Mouse (Mus musculus) heart, postnatal 0 days (tissue): ENCODE measurements around the gene Clec10a. TPM values are rescaled to one million over a fixed set of nuclear protein-coding genes. Genes with fewer than 3 reads are reported as not detected.
A peak's percentile ranks its signal among the peaks of the same experiment; 100 is the strongest.

ENCODE experiments used
- ATAC-seq: fragments of 200-750 bp; cut with Nextera tagmentation; 2 replicates; pipeline ENCODE4 v1.8.0; 2017; ENCODE audit warnings: low read depth, moderate number of reproducible peaks, moderate library complexity; ENCODE audit not compliant: insufficient read depth
- DNase-seq: peaks from one replicate; pipeline ENCODE4 v3.0.0-alpha.2; 2016; ENCODE audit warnings: low spot score
- H3K27ac ChIP-seq: fragments of 300-500 bp; sonication (generic); 2 replicates; pipeline ENCODE4 v1.5.1; 2014; ENCODE audit warnings: low read depth, mild to moderate bottlenecking
- H3K27me3 ChIP-seq: fragments of 300-500 bp; sonication (generic); 2 replicates; pipeline ENCODE4 v1.6.1; 2014; ENCODE audit warnings: low read length, mixed read lengths; ENCODE audit not compliant: control insufficient read depth, insufficient read depth
- H3K36me3 ChIP-seq: fragments of 300-500 bp; sonication (generic); replicated peaks from 2 replicates; pipeline ENCODE4 v1.6.1; 2014; ENCODE audit warnings: low read length, mixed read lengths; ENCODE audit not compliant: control insufficient read depth, insufficient read depth
- H3K4me1 ChIP-seq: fragments of 300-500 bp; sonication (generic); 2 replicates; pipeline ENCODE4 v1.6.1; 2014; ENCODE audit warnings: antibody characterized with exemption; ENCODE audit not compliant: control insufficient read depth, insufficient read depth
- H3K4me2 ChIP-seq: fragments of 300-500 bp; sonication (generic); 2 replicates; pipeline ENCODE4 v1.6.1; 2014; ENCODE audit warnings: low read depth, mild to moderate bottlenecking, low read length, moderate library complexity
- H3K4me3 ChIP-seq: fragments of 300-500 bp; sonication (generic); 2 replicates; pipeline ENCODE4 v1.5.1; 2014; ENCODE audit warnings: low read depth, low read length
- H3K9ac ChIP-seq: fragments of 300-500 bp; sonication (generic); replicated peaks from 2 replicates; pipeline ENCODE4 v1.6.1; 2014; ENCODE audit warnings: low read depth, low read length, mixed read lengths
- H3K9me3 ChIP-seq: fragments of 300-500 bp; sonication (generic); replicated peaks from 2 replicates; pipeline ENCODE4 v1.6.1; 2016; ENCODE audit warnings: low read length; ENCODE audit not compliant: control insufficient read depth
- CTCF ChIP-seq: IDR thresholded peaks from 2 replicates; pipeline ENCODE4 v1.5.1; 2016; ENCODE audit warnings: antibody characterized with exemption, control low read depth, low read depth
- EP300 ChIP-seq: IDR thresholded peaks from 2 replicates; pipeline ENCODE4 v1.6.1; 2016; ENCODE audit warnings: antibody characterized with exemption, low read depth
- WGBS: fragments of 180-500 bp; shearing (Covaris S2); extraction: QIAGEN DNeasy Blood & Tissue Kit; methylation state at CpG from one replicate; pipeline ENCODE4 v1.1.7; 2014; 5-methylcytosine and 5-hydroxymethylcytosine counted together
- polyA plus RNA-seq: library from polyadenylated mRNA; unstranded; fragments of >200 nt; fragmentation: Nextera tagmentation; extraction: Ambion mirVana; gene quantifications from 2 replicates; pipeline ENCODE4 v1.2.1, GENCODE M21; 2015
- total RNA-seq: library from RNA; depleted of rRNA; stranded (reverse); fragments of >200 nt; gene quantifications from 2 replicates; pipeline ENCODE4 v1.2.3, GENCODE M21; 2014; ENCODE audit warnings: low replicate concordance

Gene Clec10a
- total and polyA plus RNA-seq, 2 experiments from 2014 or later = 0.45 TPM; not detected in 1

DNA sequence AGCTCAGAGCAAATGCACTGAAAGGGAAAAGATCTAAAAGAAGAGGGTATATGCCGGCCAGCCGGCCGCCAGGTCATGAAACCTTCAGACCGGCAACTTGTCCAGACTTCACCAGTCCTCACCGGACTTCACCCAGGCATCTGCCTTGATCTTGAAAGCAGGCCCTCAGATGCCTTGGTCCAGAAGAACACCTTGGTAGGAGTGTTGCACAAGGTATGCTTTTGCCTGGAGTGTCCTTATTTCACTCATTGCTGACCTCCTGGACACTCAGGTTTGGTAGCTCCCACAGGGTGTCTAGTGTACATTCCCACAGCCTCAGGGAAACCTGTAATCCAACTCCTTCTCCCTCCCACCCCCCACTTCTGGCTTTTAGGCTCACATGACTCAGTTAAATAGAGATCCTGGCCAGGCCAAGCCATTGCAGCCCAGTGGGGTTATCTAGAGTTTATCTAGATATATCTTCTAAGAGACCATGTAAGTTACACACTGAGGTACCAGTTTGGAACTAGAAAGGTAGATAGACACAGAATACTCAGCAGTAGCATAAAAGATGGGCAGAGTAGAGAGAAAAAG lies 44.1 kb downstream of the Clec10a start:
- Histone ChIP-seq H3K27ac (no peak overlapping the region), H3K9me3 (no peaks in the 10 kb centered on the region), H3K9ac (no peak overlapping the region), H3K27me3 (peaks cover 5% of the 10 kb centered on the region; the same call in 1 of the 2 replicates), H3K4me2 (no peak overlapping the region), H3K4me1 (no peaks in the 10 kb centered on the region), H3K36me3 (no peaks in the 10 kb centered on the region), H3K4me3 (no peak overlapping the region)
- ATAC-seq (no peak), DNase-seq (no peak)
- no peak for TF ChIP-seq CTCF
- no peak for TF ChIP-seq EP300
- 85% methylated on average over 5 of the region's 5 CpGs for WGBS

DNA sequence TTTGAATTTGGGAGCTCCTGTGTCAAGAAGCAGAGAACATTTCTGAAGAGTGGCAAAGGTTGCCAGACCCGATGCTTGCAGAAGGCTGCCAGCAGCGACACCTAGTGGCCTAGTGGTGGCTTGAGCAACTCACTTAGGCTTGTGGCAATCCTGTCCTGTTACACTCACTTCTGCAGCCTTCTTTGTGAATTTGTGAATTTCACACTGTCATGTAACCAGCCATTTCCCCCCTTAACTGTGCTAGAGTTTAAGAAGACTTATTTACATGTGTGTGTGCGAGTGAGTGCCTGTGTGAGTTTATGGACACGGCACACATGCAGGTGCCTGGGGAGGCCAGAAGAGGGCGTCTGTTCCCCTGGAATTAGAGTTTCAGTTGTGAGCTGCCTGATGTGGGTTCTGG lies 45.7 kb downstream of the Clec10a start:
- H3K9ac ChIP-seq = no peak overlapping the region
- no peak overlapping the region for H3K4me3 ChIP-seq
- peaks cover 8% of the 10 kb centered on the region; the same call in 1 of the 2 replicates for H3K27me3 ChIP-seq
- H3K27ac ChIP-seq = no peak overlapping the region
- peak; percentile 75 for DNase-seq
- WGBS = 34% methylated on average over 5 of the region's 5 CpGs
- no peaks in the 10 kb centered on the region for H3K4me1 ChIP-seq
- ATAC-seq = peak; percentile 49; the same call in 1 of the 2 replicates
- H3K4me2 ChIP-seq = no peak overlapping the region
- H3K36me3 ChIP-seq = no peaks in the 10 kb centered on the region
- no peak for TF ChIP-seq EP300
- peak; percentile 82 for TF ChIP-seq CTCF
- H3K9me3 ChIP-seq = no peaks in the 10 kb centered on the region

DNA sequence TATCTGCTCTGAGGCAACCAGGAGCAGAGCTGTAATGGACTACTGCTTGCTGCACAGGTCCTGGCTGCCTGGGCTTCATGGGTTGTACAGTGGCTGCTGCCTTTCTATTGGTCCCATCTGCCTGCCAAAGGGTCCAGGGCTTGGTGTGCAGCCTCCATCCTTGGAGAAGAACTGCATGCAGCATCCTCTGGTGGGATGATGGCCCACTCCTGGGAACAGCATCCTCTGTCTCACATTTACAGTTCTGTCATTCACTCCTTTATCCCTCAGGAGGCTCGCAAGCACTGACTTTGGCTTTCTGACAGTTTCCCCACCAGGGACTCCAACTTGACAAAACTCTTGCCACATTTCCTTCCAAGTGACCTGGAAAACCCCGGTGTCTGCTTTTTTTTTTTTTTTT lies 50.8 kb downstream of the Clec10a start:
- TF ChIP-seq CTCF = no peak
- no peak for TF ChIP-seq EP300
- peaks cover 5% of the 10 kb centered on the region; the same call in 1 of the 2 replicates for H3K27me3 ChIP-seq
- H3K27ac ChIP-seq = no peak overlapping the region
- ATAC-seq (no peak), DNase-seq (no peak)
- WGBS = 60% methylated on average over 2 of the region's 2 CpGs
- H3K36me3 ChIP-seq = no peaks in the 10 kb centered on the region
- no peak overlapping the region for H3K9ac ChIP-seq
- no peaks in the 10 kb centered on the region for H3K4me1 ChIP-seq
- H3K9me3 ChIP-seq = no peaks in the 10 kb centered on the region
- no peak overlapping the region for H3K4me2 ChIP-seq
- H3K4me3 ChIP-seq = no peak overlapping the region

DNA sequence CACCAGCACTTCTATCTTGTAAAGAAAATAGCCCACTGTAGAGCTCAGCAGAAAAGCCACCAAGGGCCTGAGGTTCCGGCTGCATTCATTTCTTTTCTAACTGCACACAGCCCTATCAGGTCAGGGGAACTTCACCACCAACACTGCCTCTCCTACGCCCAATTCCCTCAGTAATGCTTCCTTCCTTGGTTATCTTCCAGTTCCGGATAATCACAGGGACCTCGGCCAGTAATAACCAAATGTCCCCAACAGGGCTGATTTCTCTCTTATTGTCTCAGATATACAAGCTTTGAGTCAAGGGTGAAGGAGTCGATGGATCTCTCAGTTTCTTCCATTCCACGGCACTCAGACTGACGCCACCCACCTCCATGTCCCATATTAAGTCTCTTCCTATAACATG lies 51.3 kb downstream of the Clec10a start:
- Histone ChIP-seq H3K9ac (no peak overlapping the region), H3K36me3 (no peaks in the 10 kb centered on the region), H3K27ac (no peak overlapping the region), H3K4me1 (no peaks in the 10 kb centered on the region), H3K4me2 (no peak overlapping the region), H3K4me3 (no peak overlapping the region), H3K27me3 (peaks cover 9% of the 10 kb centered on the region), H3K9me3 (no peaks in the 10 kb centered on the region)
- WGBS = 53% methylated on average over 7 of the region's 7 CpGs
- 0 out of 2 replicates have a peak, but pooled peaks have one; percentile 44 for ATAC-seq
- DNase-seq = no peak
- TF ChIP-seq CTCF (no peak), EP300 (no peak)

DNA sequence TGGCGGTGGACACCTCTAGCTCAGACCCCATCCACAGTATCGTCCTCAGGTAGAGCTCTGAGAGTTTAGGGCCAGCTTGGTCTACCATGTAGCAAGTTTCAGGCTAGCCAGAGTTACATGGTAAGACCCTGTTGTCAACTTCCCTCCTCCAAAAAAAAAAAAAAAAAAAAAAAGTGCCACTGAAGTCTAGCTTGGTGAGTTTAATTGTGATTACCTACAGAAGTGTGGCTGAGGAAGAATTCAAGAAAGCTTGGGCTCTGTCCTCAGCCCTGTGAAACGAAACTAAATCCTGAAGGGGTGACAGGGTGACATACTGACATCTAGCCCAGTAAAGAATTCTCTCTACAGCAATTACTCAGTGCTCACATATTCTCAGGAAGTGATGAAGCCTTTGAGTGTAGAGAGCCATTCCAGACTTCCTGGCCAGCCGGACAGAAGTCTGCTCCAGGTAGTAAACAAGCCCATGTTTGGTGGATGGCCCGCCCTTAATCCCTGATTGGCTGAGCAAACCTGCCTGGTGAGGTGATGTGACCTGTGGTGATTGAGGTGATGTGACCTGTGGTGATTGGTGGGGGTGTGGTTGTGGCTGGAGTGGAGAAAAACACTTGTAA lies 52.9 kb downstream of the Clec10a start:
- WGBS = 54% methylated on average over 5 of the region's 5 CpGs
- H3K36me3 ChIP-seq = no peaks in the 10 kb centered on the region
- H3K4me1 ChIP-seq = 0 out of 2 replicates have a peak, but pooled peaks cover 4% of the 10 kb centered on the region
- TF ChIP-seq CTCF = no peak
- TF ChIP-seq EP300 = no peak
- H3K9me3 ChIP-seq = no peaks in the 10 kb centered on the region
- no peak overlapping the region for H3K4me3 ChIP-seq
- DNase-seq (no peak), ATAC-seq (no peak)
- no peak overlapping the region for H3K9ac ChIP-seq
- peaks cover 24% of the 10 kb centered on the region for H3K27me3 ChIP-seq
- no peak overlapping the region for H3K4me2 ChIP-seq
- H3K27ac ChIP-seq = no peak overlapping the region
